Mouse (Mus musculus) lung, postnatal 14 days (tissue): ENCODE measurements around the gene Pik3ca.
A peak's percentile ranks its signal among the peaks of the same experiment; 100 is the strongest.
"Not testable (repeated sequence)": the region's sequence is repeated elsewhere in the genome, so short reads cannot be mapped to it uniquely, and the experiment has no call there.

Experiments used
- DNase-seq: peaks from one replicate; pipeline ENCODE4 v3.0.0; 2021

Pik3ca gene

GRCm38 (mm10) chr3:32402990-32403885, 5.8 kb downstream of the Pik3ca start:
- no peak for DNase-seq

- DNase-seq = no peak
Observed at GRCm38 (mm10) chr3:32405699-32406098, 8.2 kb downstream of the Pik3ca start.

GRCm38 (mm10) chr3:32406804-32407203, 9.3 kb downstream of the Pik3ca start:
- DNase-seq = no peak

GRCm38 (mm10) chr3:32408811-32409273, 11.4 kb downstream of the Pik3ca start:
- no peak for DNase-seq

- no peak for DNase-seq
Observed at GRCm38 (mm10) chr3:32412502-32413044, 15.1 kb downstream of the Pik3ca start.

GRCm38 (mm10) chr3:32414381-32414780, 16.9 kb downstream of the Pik3ca start:
- DNase-seq = no peak

GRCm38 (mm10) chr3:32415370-32416309, 18.2 kb downstream of the Pik3ca start:
- DNase-seq = no peak

GRCm38 (mm10) chr3:32417751-32418211, 20.3 kb downstream of the Pik3ca start:
- no peak for DNase-seq

GRCm38 (mm10) chr3:32419866-32420265, 22.4 kb downstream of the Pik3ca start:
- no peak for DNase-seq

GRCm38 (mm10) chr3:32421115-32422054, 23.9 kb downstream of the Pik3ca start:
- DNase-seq = no peak

- no peak for DNase-seq
Observed at GRCm38 (mm10) chr3:32427695-32428094, 30.2 kb downstream of the Pik3ca start.

GRCm38 (mm10) chr3:32428361-32428760, 30.9 kb downstream of the Pik3ca start:
- DNase-seq = no peak

- DNase-seq = peak; percentile 70
Observed at GRCm38 (mm10) chr3:32428921-32429320, 31.4 kb downstream of the Pik3ca start.

- DNase-seq = not testable (repeated sequence)
Observed at GRCm38 (mm10) chr3:32429351-32429750, 31.9 kb downstream of the Pik3ca start.

- DNase-seq = no peak
Observed at GRCm38 (mm10) chr3:32430394-32430793, 32.9 kb downstream of the Pik3ca start.

- DNase-seq = no peak
Observed at GRCm38 (mm10) chr3:32434016-32434415, 36.5 kb downstream of the Pik3ca start.

GRCm38 (mm10) chr3:32436101-32436500, 38.6 kb downstream of the Pik3ca start:
- no peak for DNase-seq

GRCm38 (mm10) chr3:32437297-32437696, 39.8 kb downstream of the Pik3ca start:
- no peak for DNase-seq

GRCm38 (mm10) chr3:32437820-32438219, 40.3 kb downstream of the Pik3ca start:
- no peak for DNase-seq

- DNase-seq = no peak
Observed at GRCm38 (mm10) chr3:32438716-32439115, 41.2 kb downstream of the Pik3ca start.

- DNase-seq = no peak
Observed at GRCm38 (mm10) chr3:32441710-32442109, 44.2 kb downstream of the Pik3ca start.
